22 mouse cellular contexts compared by ENCODE assay signal in genomic region chr13:5576568-5576967, GRCm38 (mm10).
"Had no signal": no experiment of that assay in that cellular context is flagged by ENCODE, and none has a peak within 500 bp of the region (broad histone marks: within the 10 kb centered on the region; RNA-seq: fewer than 3 reads in every experiment).

No protein-coding gene starts in this region.

- H3K36me3 ChIP-seq: heart, embryonic 13.5 days; heart, embryonic 15.5 days; hindbrain, embryonic 13.5 days; hindbrain, embryonic 15.5 days; limb, embryonic 15.5 days; liver, embryonic 12.5 days had no signal

- H3K27ac ChIP-seq: gastrocnemius, adult 2 months; heart, adult 2 months; heart, embryonic 13.5 days; heart, embryonic 15.5 days; hindbrain, embryonic 13.5 days; hindbrain, embryonic 15.5 days; hindbrain, postnatal 0 days; layer of hippocampus, adult 2 months; left cerebral cortex, adult 2 months; limb, embryonic 15.5 days; liver, embryonic 12.5 days; liver, embryonic 14.5 days had no signal

- DNase-seq: gastrocnemius, adult 2 months; gastrocnemius, postnatal 10 days; gastrocnemius, postnatal 25 days; heart, adult 2 months; heart, postnatal 14 days; heart, postnatal 36 days; kidney, adult 18-20 months; kidney, adult 8-10 months; kidney, postnatal 10 days; kidney, postnatal 25 days; kidney, postnatal 4 days had no signal

- H3K4me3 ChIP-seq: gastrocnemius, adult 2 months; heart, adult 2 months; heart, embryonic 13.5 days; heart, embryonic 15.5 days; hindbrain, embryonic 13.5 days; hindbrain, embryonic 15.5 days; layer of hippocampus, adult 2 months; left cerebral cortex, adult 2 months; limb, embryonic 15.5 days; liver, embryonic 12.5 days had no signal

- H3K9me3 ChIP-seq: heart, embryonic 13.5 days; heart, embryonic 15.5 days; hindbrain, embryonic 13.5 days; hindbrain, embryonic 15.5 days; limb, embryonic 15.5 days; liver, embryonic 12.5 days had no signal

- H3K27me3 ChIP-seq: heart, embryonic 13.5 days; heart, embryonic 15.5 days; hindbrain, embryonic 13.5 days; hindbrain, embryonic 15.5 days; limb, embryonic 15.5 days; liver, embryonic 12.5 days had no signal

- H3K9ac ChIP-seq: heart, embryonic 13.5 days; heart, embryonic 15.5 days; hindbrain, embryonic 13.5 days; hindbrain, embryonic 15.5 days; limb, embryonic 15.5 days; liver, embryonic 12.5 days; liver, embryonic 14.5 days had no signal

- H3K4me2 ChIP-seq: heart, embryonic 11.5 days; heart, embryonic 13.5 days; heart, embryonic 15.5 days; hindbrain, embryonic 13.5 days; hindbrain, embryonic 15.5 days; limb, embryonic 15.5 days; liver, embryonic 12.5 days had no signal

- ATAC-seq: hindbrain, postnatal 0 days; liver, embryonic 12.5 days had no signal

- H3K4me1 ChIP-seq: heart, embryonic 13.5 days; heart, embryonic 15.5 days; hindbrain, embryonic 13.5 days; hindbrain, embryonic 15.5 days; liver, embryonic 12.5 days had no signal
